Comparison of ENCODE assay signal across 27 mouse cellular contexts in genomic region chr13:108370241-108370941, GRCm38 (mm10). TPM values are rescaled to one million over a fixed set of nuclear protein-coding genes. Genes with fewer than 3 reads are reported as not detected.
DNase-seq lines count a peak whose midpoint lies in the region; ATAC-seq lines count a peak whose summit lies in the region.
"Had no signal": no experiment of that assay in that cellular context is flagged by ENCODE, and none has a peak within 500 bp of the region (broad histone marks: within the 10 kb centered on the region; RNA-seq: fewer than 3 reads in every experiment).

No protein-coding gene starts in this region.

- H3K4me1 ChIP-seq in lung, embryonic 16.5 days (replicated peaks; ENCODE audit: control insufficient read depth, insufficient read depth, low read length), result no peaks in the 10 kb centered on the region
- peaks cover 5% of the 10 kb centered on the region for H3K4me1 ChIP-seq in hindbrain, embryonic 13.5 days (replicated peaks)
- H3K4me1 ChIP-seq: forebrain, embryonic 10.5 days; forebrain, embryonic 13.5 days; heart, embryonic 10.5 days had no signal

- peak; percentile 16 to 28 for DNase-seq in lung, adult 18-20 months
- no peak for DNase-seq in lung, postnatal 10 days
- peak; percentile 9 for DNase-seq in gonadal fat pad, adult 2 months (ENCODE audit: low read depth)
- peak; percentile 44 for DNase-seq in lung, postnatal 36 days
- no peak for DNase-seq in ovary, adult 18-20 months (ENCODE audit: low spot score)
- no peak for DNase-seq in spleen, adult 12 weeks (ENCODE audit: low spot score)
- DNase-seq: adrenal gland, postnatal 10 days; adrenal gland, postnatal 36 days; B cell, adult 2 months; cerebellum, adult 18-20 months; cerebellum, adult 9-10 months; cerebellum, postnatal 14 days; gastrocnemius, adult 2 months; gastrocnemius, postnatal 14 days; heart, adult 2 months had no signal

- no peak overlapping the region for H3K4me2 ChIP-seq in lung, embryonic 16.5 days (ENCODE audit: low read depth, low read length)
- no peak overlapping the region for H3K4me2 ChIP-seq in hindbrain, embryonic 13.5 days
- H3K4me2 ChIP-seq: forebrain, embryonic 13.5 days; heart, embryonic 13.5 days; hindbrain, embryonic 14.5 days had no signal

- WGBS in lung, embryonic 16.5 days, result 61% methylated on average over 5 of the region's 5 CpGs
- 97% methylated on average over 5 of the region's 5 CpGs for WGBS in hindbrain, embryonic 13.5 days

- H3K27me3 ChIP-seq in lung, embryonic 16.5 days (ENCODE audit: control insufficient read depth, insufficient read depth, low read depth, low read length), result no peaks in the 10 kb centered on the region
- no peaks in the 10 kb centered on the region for H3K27me3 ChIP-seq in hindbrain, embryonic 13.5 days
- H3K27me3 ChIP-seq: CH12.LX; forebrain, embryonic 13.5 days; heart, embryonic 13.5 days; Patski had no signal

- H3K9ac ChIP-seq in lung, embryonic 16.5 days (ENCODE audit: low read length), result no peak overlapping the region
- no peak overlapping the region for H3K9ac ChIP-seq in hindbrain, embryonic 13.5 days
- H3K9ac ChIP-seq: forebrain, embryonic 13.5 days; heart, embryonic 13.5 days; hindbrain, embryonic 14.5 days had no signal

- no peaks in the 10 kb centered on the region for H3K9me3 ChIP-seq in lung, embryonic 16.5 days (ENCODE audit: control insufficient read depth, low read length)
- H3K9me3 ChIP-seq in hindbrain, embryonic 13.5 days, result no peaks in the 10 kb centered on the region
- H3K9me3 ChIP-seq: forebrain, embryonic 10.5 days; forebrain, embryonic 13.5 days; G1E; heart, embryonic 10.5 days had no signal

- peak; percentile 49 for ATAC-seq in lung, embryonic 16.5 days (ENCODE audit: low read depth)
- no peak for ATAC-seq in hindbrain, embryonic 13.5 days (ENCODE audit: low FRiP score)
- ATAC-seq: forebrain, embryonic 13.5 days; forebrain, embryonic 16.5 days; hindbrain, postnatal 0 days; Patski had no signal

- peak overlapping the region; percentile 27; the same call in 1 of the 2 replicates for H3K27ac ChIP-seq in lung, embryonic 16.5 days (ENCODE audit: low read length)
- H3K27ac ChIP-seq in hindbrain, embryonic 13.5 days, result no peak overlapping the region
- H3K27ac ChIP-seq: forebrain, embryonic 10.5 days; forebrain, embryonic 13.5 days; gastrocnemius, adult 2 months; heart, adult 2 months; heart, embryonic 10.5 days; heart, embryonic 13.5 days; hindbrain, embryonic 14.5 days; hindbrain, postnatal 0 days had no signal

- no peak overlapping the region for H3K4me3 ChIP-seq in lung, embryonic 16.5 days (ENCODE audit: low read length)
- no peak overlapping the region for H3K4me3 ChIP-seq in hindbrain, embryonic 13.5 days
- H3K4me3 ChIP-seq: forebrain, embryonic 10.5 days; forebrain, embryonic 13.5 days; gastrocnemius, adult 2 months; heart, adult 2 months; heart, embryonic 10.5 days; heart, embryonic 13.5 days had no signal

- H3K36me3 ChIP-seq in lung, embryonic 16.5 days (ENCODE audit: control insufficient read depth, insufficient read depth, low read length), result peaks cover 10% of the 10 kb centered on the region
- H3K36me3 ChIP-seq in hindbrain, embryonic 13.5 days, result no peaks in the 10 kb centered on the region

RNA-seq across cellular contexts. Expression of gene Depdc1b, which starts 54.3 kb away (rescaled TPM):
- polyA plus RNA-seq in gonadal fat pad, adult 2 months (2012; rRNA removed), result 0.16 and 0.19 TPM in 2 replicates
- 13.3 and 14.3 TPM in 2 replicates for polyA plus RNA-seq in lung, embryonic 16.5 days (2015; fragmentation: Nextera tagmentation; extraction: Ambion mirVana)
- polyA plus RNA-seq in hindbrain, embryonic 13.5 days (2015; fragmentation: Nextera tagmentation; extraction: Ambion mirVana), result 2.3 and 2.7 TPM in 2 replicates

Comparison
In these comparisons a context has a peak if more than half of its experiments do, and no peak if none do; other contexts are left out.
1. DNase-seq: peak in lung, adult 18-20 months (2 of 2), gonadal fat pad, adult 2 months (single experiment) and lung, postnatal 36 days (single experiment); none in lung, postnatal 10 days (single experiment), ovary, adult 18-20 months (single experiment) and spleen, adult 12 weeks (single experiment).